Comparison of ENCODE assay signal across 10 mouse cellular contexts in the genomic region with DNA sequence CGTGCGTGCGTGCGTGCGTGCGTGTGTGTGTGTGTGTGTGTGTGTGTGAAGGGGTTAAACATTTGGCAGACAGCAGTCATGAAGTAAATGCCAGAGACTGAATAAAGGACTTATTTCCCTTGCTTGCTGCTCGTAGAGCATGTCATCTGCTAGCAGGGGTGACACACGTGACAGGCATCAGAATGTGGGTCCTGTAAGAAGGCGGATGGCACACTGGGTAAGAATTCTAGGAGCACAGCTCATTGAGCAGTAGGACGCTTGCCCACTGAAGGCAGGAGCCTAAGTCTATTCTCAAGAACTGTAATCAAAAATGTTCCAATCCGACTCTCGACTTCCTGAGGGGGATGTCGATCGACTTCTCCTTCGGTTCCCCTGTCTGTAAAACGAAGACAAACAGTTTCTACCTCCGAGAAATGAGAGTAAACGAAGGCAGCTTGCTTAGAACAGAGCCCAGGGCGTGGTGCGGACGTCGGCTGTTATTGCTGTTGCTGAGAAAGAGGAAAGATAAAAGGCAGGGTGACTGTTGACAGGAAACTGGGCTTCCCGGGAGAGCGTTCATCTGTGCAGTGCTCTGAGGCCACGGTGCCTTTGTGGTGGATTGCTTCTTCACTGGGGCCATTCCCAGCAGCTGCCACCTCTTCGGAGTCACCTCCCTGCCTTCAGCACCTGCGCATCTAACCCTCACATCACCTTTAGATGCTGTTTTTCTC.
A peak's percentile ranks its signal among the peaks of the same experiment; 100 is the strongest.
DNase-seq lines count a peak whose midpoint lies in the region; ATAC-seq lines count a peak whose summit lies in the region.
"Had no signal": no experiment of that assay in that cellular context is flagged by ENCODE, and none has a peak within 500 bp of the region (broad histone marks: within the 10 kb centered on the region; RNA-seq: fewer than 3 reads in every experiment).

No protein-coding gene starts in this region.

- no peak overlapping the region for H3K4me3 ChIP-seq in heart, embryonic 10.5 days
- no peak overlapping the region for H3K4me3 ChIP-seq in lung, embryonic 16.5 days (ENCODE audit: low read length)
- no peak overlapping the region for H3K4me3 ChIP-seq in stomach, embryonic 15.5 days (replicated peaks)
- H3K4me3 ChIP-seq: embryonic facial prominence, embryonic 13.5 days had no signal

- peak; percentile 66 for ATAC-seq in common myeloid progenitor, adult 5-6 weeks (replicated peaks; ENCODE audit: low read depth, poor library complexity, severe bottlenecking)
- ATAC-seq in lung, embryonic 16.5 days (ENCODE audit: low read depth): no peak
- ATAC-seq in stomach, embryonic 15.5 days (ENCODE audit: insufficient read depth, low FRiP score, low read depth): no peak

- DNase-seq in heart, embryonic 10.5 days (ENCODE audit: low spot score): no peak
- no peak for DNase-seq in heart, postnatal 36 days
- DNase-seq in right cerebral cortex, adult 18-20 months: no peak
- DNase-seq in embryo, embryonic 9.5 days (ENCODE audit: extremely low spot score): no peak
- no peak for DNase-seq in left cerebral cortex, adult 8-10 months (ENCODE audit: low spot score in 2 of 2)

- no peaks in the 10 kb centered on the region for H3K36me3 ChIP-seq in heart, embryonic 10.5 days
- no peaks in the 10 kb centered on the region for H3K36me3 ChIP-seq in lung, embryonic 16.5 days (ENCODE audit: control insufficient read depth, insufficient read depth, low read length)
- H3K36me3 ChIP-seq in stomach, embryonic 15.5 days: no peaks in the 10 kb centered on the region
- H3K36me3 ChIP-seq: embryonic facial prominence, embryonic 13.5 days; G1E had no signal

- H3K27ac ChIP-seq in heart, embryonic 10.5 days: peak overlapping the region; percentile 42; the same call in 1 of the 2 replicates
- H3K27ac ChIP-seq in lung, embryonic 16.5 days (ENCODE audit: low read length): no peak overlapping the region
- H3K27ac ChIP-seq in stomach, embryonic 15.5 days: no peak overlapping the region
- H3K27ac ChIP-seq: embryonic facial prominence, embryonic 13.5 days had no signal

- H3K4me1 ChIP-seq in heart, embryonic 10.5 days: peaks cover 9% of the 10 kb centered on the region; the same call in 1 of the 2 replicates
- H3K4me1 ChIP-seq in lung, embryonic 16.5 days (replicated peaks; ENCODE audit: control insufficient read depth, insufficient read depth, low read length): peaks cover 7% of the 10 kb centered on the region; the same call in 1 of the 2 replicates
- H3K4me1 ChIP-seq in stomach, embryonic 15.5 days: no peaks in the 10 kb centered on the region

- WGBS in heart, embryonic 10.5 days: 66% methylated on average over 27 of the region's 27 CpGs
- WGBS in lung, embryonic 16.5 days: 56% methylated on average over 27 of the region's 27 CpGs
- 55% methylated on average over 27 of the region's 27 CpGs for WGBS in stomach, embryonic 15.5 days

- H3K27me3 ChIP-seq in heart, embryonic 10.5 days (ENCODE audit: insufficient read depth, poor library complexity, severe bottlenecking): no peaks in the 10 kb centered on the region
- no peaks in the 10 kb centered on the region for H3K27me3 ChIP-seq in lung, embryonic 16.5 days (ENCODE audit: control insufficient read depth, insufficient read depth, low read depth, low read length)
- no peaks in the 10 kb centered on the region for H3K27me3 ChIP-seq in stomach, embryonic 15.5 days (replicated peaks)
- H3K27me3 ChIP-seq: embryonic facial prominence, embryonic 13.5 days had no signal

- H3K4me2 ChIP-seq in lung, embryonic 16.5 days (ENCODE audit: low read depth, low read length): peak overlapping the region; percentile 29; the same call in 1 of the 2 replicates
- peak overlapping the region; percentile 26 for H3K4me2 ChIP-seq in stomach, embryonic 15.5 days
- H3K4me2 ChIP-seq: embryonic facial prominence, embryonic 13.5 days had no signal

- intact Hi-C loops in heart, postnatal 36 days (cut with DNase I): no loop called here

- H3K9ac ChIP-seq in lung, embryonic 16.5 days (ENCODE audit: low read length): peak overlapping the region; percentile 47; the same call in 1 of the 2 replicates
- H3K9ac ChIP-seq in stomach, embryonic 15.5 days: no peak overlapping the region
- H3K9ac ChIP-seq: embryonic facial prominence, embryonic 13.5 days had no signal

- H3K9me3 ChIP-seq in heart, embryonic 10.5 days: no peaks in the 10 kb centered on the region
- H3K9me3 ChIP-seq in lung, embryonic 16.5 days (ENCODE audit: control insufficient read depth, low read length): no peaks in the 10 kb centered on the region
- no peaks in the 10 kb centered on the region for H3K9me3 ChIP-seq in stomach, embryonic 15.5 days
- H3K9me3 ChIP-seq: embryonic facial prominence, embryonic 13.5 days had no signal
